Mouse (Mus musculus): ENCODE measurements at regions not wholly inside any gene's neighbourhood (a gene's known extent, or its start where the extent isn't known, plus 50 kb on each side); places are given as distances from the start of the nearest gene placed in this dataset.

GRCm38 (mm10) chr7:129966771-129967170 is 375.1 kb downstream of the Wdr11 start:
- H3K4me1 ChIP-seq (replicated peaks): no peaks in the 10 kb centered on the region
- H3K4me2 ChIP-seq: no peak overlapping the region
- H3K9ac ChIP-seq: no peak overlapping the region
- H3K4me3 ChIP-seq (replicated peaks): no peak overlapping the region
- WGBS (ENCODE audit: insufficient replicate concordance): 58% methylated on average over 2 of the region's 2 CpGs
- H3K27ac ChIP-seq (replicated peaks): no peak overlapping the region
- H3K36me3 ChIP-seq (replicated peaks): no peaks in the 10 kb centered on the region
- H3K27me3 ChIP-seq: no peaks in the 10 kb centered on the region
- no peaks in the 10 kb centered on the region for H3K9me3 ChIP-seq (replicated peaks)
- ATAC-seq (ENCODE audit: insufficient read depth): no peak

GRCm38 (mm10) chr7:129970201-129970600 is 378.5 kb downstream of the Wdr11 start:
- Histone ChIP-seq H3K4me1 (replicated peaks) (no peaks in the 10 kb centered on the region), H3K9me3 (replicated peaks) (no peaks in the 10 kb centered on the region), H3K9ac (no peak overlapping the region), H3K4me2 (no peak overlapping the region), H3K27ac (replicated peaks) (no peak overlapping the region), H3K36me3 (replicated peaks) (no peaks in the 10 kb centered on the region), H3K27me3 (no peaks in the 10 kb centered on the region), H3K4me3 (replicated peaks) (no peak overlapping the region)
- 53% methylated on average over 1 of the region's 1 CpGs for WGBS (ENCODE audit: insufficient replicate concordance)
- ATAC-seq (ENCODE audit: insufficient read depth): no peak

- Histone ChIP-seq H3K4me1 (replicated peaks) (no peaks in the 10 kb centered on the region), H3K4me3 (replicated peaks) (no peak overlapping the region), H3K4me2 (no peak overlapping the region), H3K27ac (replicated peaks) (no peak overlapping the region), H3K9me3 (replicated peaks) (no peaks in the 10 kb centered on the region), H3K27me3 (no peaks in the 10 kb centered on the region), H3K36me3 (replicated peaks) (no peaks in the 10 kb centered on the region), H3K9ac (no peak overlapping the region)
- no peak for ATAC-seq (ENCODE audit: insufficient read depth)
- WGBS (ENCODE audit: insufficient replicate concordance): 63% methylated on average over 9 of the region's 9 CpGs
These were observed 382.5 kb downstream of the Wdr11 start for GRCm38 (mm10) chr7:129974206-129974605.

- H3K4me3 ChIP-seq (replicated peaks): no peak overlapping the region
- no peak overlapping the region for H3K9ac ChIP-seq
- no peaks in the 10 kb centered on the region for H3K27me3 ChIP-seq
- H3K36me3 ChIP-seq (replicated peaks): no peaks in the 10 kb centered on the region
- H3K27ac ChIP-seq (replicated peaks): no peak overlapping the region
- WGBS (ENCODE audit: insufficient replicate concordance): 69% methylated on average over 11 of the region's 11 CpGs
- H3K9me3 ChIP-seq (replicated peaks): no peaks in the 10 kb centered on the region
- H3K4me2 ChIP-seq: no peak overlapping the region
- H3K4me1 ChIP-seq (replicated peaks): no peaks in the 10 kb centered on the region
- no peak for ATAC-seq (ENCODE audit: insufficient read depth)
These were observed 383.2 kb downstream of the Wdr11 start for GRCm38 (mm10) chr7:129974837-129975236.

- Histone ChIP-seq H3K4me3 (replicated peaks) (no peak overlapping the region), H3K4me2 (no peak overlapping the region), H3K4me1 (replicated peaks) (no peaks in the 10 kb centered on the region), H3K27ac (replicated peaks) (no peak overlapping the region), H3K9me3 (replicated peaks) (no peaks in the 10 kb centered on the region), H3K9ac (no peak overlapping the region), H3K27me3 (no peaks in the 10 kb centered on the region), H3K36me3 (replicated peaks) (no peaks in the 10 kb centered on the region)
- WGBS (ENCODE audit: insufficient replicate concordance): 76% methylated on average over 21 of the region's 21 CpGs
- no peak for ATAC-seq (ENCODE audit: insufficient read depth)
These were observed 384.3 kb downstream of the Wdr11 start for GRCm38 (mm10) chr7:129975781-129976514.

GRCm38 (mm10) chr7:129978576-129978975 is 386.9 kb downstream of the Wdr11 start:
- H3K9ac ChIP-seq: no peak overlapping the region
- no peak overlapping the region for H3K4me3 ChIP-seq (replicated peaks)
- H3K4me2 ChIP-seq: no peak overlapping the region
- no peaks in the 10 kb centered on the region for H3K4me1 ChIP-seq (replicated peaks)
- H3K27me3 ChIP-seq: no peaks in the 10 kb centered on the region
- no peak for ATAC-seq (ENCODE audit: insufficient read depth)
- H3K36me3 ChIP-seq (replicated peaks): no peaks in the 10 kb centered on the region
- H3K27ac ChIP-seq (replicated peaks): no peak overlapping the region
- no peaks in the 10 kb centered on the region for H3K9me3 ChIP-seq (replicated peaks)
- 65% methylated on average over 5 of the region's 5 CpGs for WGBS (ENCODE audit: insufficient replicate concordance)

- Histone ChIP-seq H3K4me3 (replicated peaks) (no peak overlapping the region), H3K27ac (replicated peaks) (no peak overlapping the region), H3K36me3 (replicated peaks) (no peaks in the 10 kb centered on the region), H3K4me2 (no peak overlapping the region), H3K27me3 (no peaks in the 10 kb centered on the region), H3K4me1 (replicated peaks) (no peaks in the 10 kb centered on the region), H3K9me3 (replicated peaks) (no peaks in the 10 kb centered on the region), H3K9ac (no peak overlapping the region)
- no peak for ATAC-seq (ENCODE audit: insufficient read depth)
- WGBS (ENCODE audit: insufficient replicate concordance): 60% methylated on average over 6 of the region's 6 CpGs
These were observed 387.7 kb downstream of the Wdr11 start for GRCm38 (mm10) chr7:129979337-129979736.

GRCm38 (mm10) chr7:129980501-129980900 is 388.8 kb downstream of the Wdr11 start:
- Histone ChIP-seq H3K9me3 (replicated peaks) (no peaks in the 10 kb centered on the region), H3K4me3 (replicated peaks) (no peak overlapping the region), H3K9ac (no peak overlapping the region), H3K4me2 (no peak overlapping the region), H3K4me1 (replicated peaks) (no peaks in the 10 kb centered on the region), H3K27ac (replicated peaks) (no peak overlapping the region), H3K27me3 (no peaks in the 10 kb centered on the region), H3K36me3 (replicated peaks) (no peaks in the 10 kb centered on the region)
- ATAC-seq (ENCODE audit: insufficient read depth): no peak
- 46% methylated on average over 1 of the region's 1 CpGs for WGBS (ENCODE audit: insufficient replicate concordance)

GRCm38 (mm10) chr7:129982411-129982810 is 390.7 kb downstream of the Wdr11 start:
- Histone ChIP-seq H3K4me2 (no peak overlapping the region), H3K9ac (no peak overlapping the region), H3K27me3 (no peaks in the 10 kb centered on the region), H3K36me3 (replicated peaks) (no peaks in the 10 kb centered on the region), H3K4me1 (replicated peaks) (no peaks in the 10 kb centered on the region), H3K4me3 (replicated peaks) (no peak overlapping the region), H3K9me3 (replicated peaks) (no peaks in the 10 kb centered on the region), H3K27ac (replicated peaks) (no peak overlapping the region)
- 48% methylated on average over 5 of the region's 5 CpGs for WGBS (ENCODE audit: insufficient replicate concordance)
- ATAC-seq (ENCODE audit: insufficient read depth): no peak

GRCm38 (mm10) chr7:129983601-129984120 is 392.0 kb downstream of the Wdr11 start:
- Histone ChIP-seq H3K4me3 (replicated peaks) (no peak overlapping the region), H3K4me1 (replicated peaks) (no peaks in the 10 kb centered on the region), H3K36me3 (replicated peaks) (no peaks in the 10 kb centered on the region), H3K27me3 (no peaks in the 10 kb centered on the region), H3K9ac (no peak overlapping the region), H3K9me3 (replicated peaks) (no peaks in the 10 kb centered on the region), H3K4me2 (no peak overlapping the region), H3K27ac (replicated peaks) (no peak overlapping the region)
- WGBS (ENCODE audit: insufficient replicate concordance): 65% methylated on average over 6 of the region's 6 CpGs
- ATAC-seq (ENCODE audit: insufficient read depth): no peak

GRCm38 (mm10) chr7:129984367-129984766 is 392.7 kb downstream of the Wdr11 start:
- Histone ChIP-seq H3K9me3 (replicated peaks) (no peaks in the 10 kb centered on the region), H3K36me3 (replicated peaks) (no peaks in the 10 kb centered on the region), H3K9ac (no peak overlapping the region), H3K4me3 (replicated peaks) (no peak overlapping the region), H3K27ac (replicated peaks) (no peak overlapping the region), H3K4me2 (no peak overlapping the region), H3K4me1 (replicated peaks) (no peaks in the 10 kb centered on the region), H3K27me3 (no peaks in the 10 kb centered on the region)
- WGBS (ENCODE audit: insufficient replicate concordance): 58% methylated on average over 9 of the region's 9 CpGs
- no peak for ATAC-seq (ENCODE audit: insufficient read depth)
